Mouse (Mus musculus): Measurements from ENCODE around the gene Opcml.

The Opcml gene

DNA sequence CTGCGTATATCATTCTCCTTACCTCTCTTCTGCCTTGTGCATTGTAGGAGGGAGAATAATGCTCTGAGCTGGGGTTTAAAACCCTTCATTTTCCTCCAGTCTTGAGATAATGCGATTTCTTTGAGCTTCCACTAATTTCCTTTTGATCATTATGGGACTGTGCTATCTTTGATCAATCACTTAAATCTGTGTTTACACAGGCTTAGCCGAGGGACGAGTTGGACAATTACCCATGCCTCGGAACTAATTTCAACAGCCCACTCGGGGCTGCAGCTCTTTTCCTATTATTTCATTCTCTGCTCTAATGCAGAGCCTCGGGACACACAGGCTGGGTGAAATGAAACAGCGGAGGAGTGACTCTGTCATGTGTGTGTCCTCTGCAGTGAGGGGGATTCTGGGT, 220.9 kb downstream of the Opcml start:
- CTCF ChIA-PET = no interaction called here

DNA sequence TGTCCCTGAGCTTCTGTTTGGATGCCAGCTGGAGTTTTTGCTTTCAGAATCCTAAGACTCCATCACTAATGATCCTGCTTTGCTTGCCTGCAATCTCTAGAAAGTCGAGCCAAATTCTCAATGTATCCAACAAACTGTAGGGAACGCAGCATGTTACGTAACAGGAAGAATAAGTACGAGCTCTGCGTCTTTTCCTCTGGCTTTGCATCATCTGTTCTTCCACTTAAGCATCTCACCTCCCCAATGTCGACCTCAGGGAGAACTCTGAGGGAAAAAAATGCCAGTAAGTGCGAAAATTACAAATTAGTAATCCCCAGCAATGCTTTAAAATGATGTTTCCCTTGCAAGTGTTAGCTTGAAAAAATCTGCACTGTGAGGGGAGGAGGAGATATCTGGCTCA, 222.1 kb downstream of the Opcml start:
- CTCF ChIA-PET = no interaction called here

GRCm38 (mm10) chr9:28013192-28013591, 222.6 kb downstream of the Opcml start:
- CTCF ChIA-PET = no interaction called here

- CTCF ChIA-PET = no interaction called here
Observed at GRCm38 (mm10) chr9:28028156-28028555, 237.6 kb downstream of the Opcml start.

DNA sequence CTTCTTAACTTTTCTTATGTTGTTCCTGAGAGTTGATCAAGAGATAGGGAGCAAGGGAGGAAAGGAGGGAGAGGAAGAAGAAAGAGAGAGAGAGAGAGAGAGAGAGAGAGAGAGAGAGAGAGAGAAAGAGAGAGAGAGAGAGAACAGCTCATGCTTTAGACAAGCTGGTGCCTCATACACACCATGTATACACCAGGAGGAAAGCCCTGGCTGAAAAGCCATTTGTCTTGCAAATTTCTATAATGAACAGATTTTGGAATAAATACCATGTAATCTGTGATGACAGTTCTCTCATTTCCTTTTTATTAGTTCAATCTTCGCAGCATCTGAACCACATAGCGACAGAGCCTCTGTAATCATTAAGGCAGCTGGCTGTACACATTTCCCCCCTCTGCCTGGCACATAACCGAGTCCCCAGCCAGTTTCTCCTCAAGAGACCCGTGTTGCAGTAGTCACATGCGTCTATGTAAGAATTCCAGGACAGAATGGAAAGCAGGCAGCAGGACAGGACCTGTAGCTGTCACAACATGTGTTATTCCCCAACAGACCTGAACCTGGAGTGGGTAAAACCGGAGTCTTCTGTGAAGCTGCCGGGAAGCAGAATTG, 238.3 kb downstream of the Opcml start:
- CTCF ChIA-PET = no interaction called here

- CTCF ChIA-PET = no interaction called here
Observed at GRCm38 (mm10) chr9:28049157-28049556, 258.6 kb downstream of the Opcml start.

- CTCF ChIA-PET = no interaction called here
Observed at GRCm38 (mm10) chr9:28057171-28057845, 266.7 kb downstream of the Opcml start.

GRCm38 (mm10) chr9:28065126-28065525, 274.6 kb downstream of the Opcml start:
- CTCF ChIA-PET = no interaction called here

DNA sequence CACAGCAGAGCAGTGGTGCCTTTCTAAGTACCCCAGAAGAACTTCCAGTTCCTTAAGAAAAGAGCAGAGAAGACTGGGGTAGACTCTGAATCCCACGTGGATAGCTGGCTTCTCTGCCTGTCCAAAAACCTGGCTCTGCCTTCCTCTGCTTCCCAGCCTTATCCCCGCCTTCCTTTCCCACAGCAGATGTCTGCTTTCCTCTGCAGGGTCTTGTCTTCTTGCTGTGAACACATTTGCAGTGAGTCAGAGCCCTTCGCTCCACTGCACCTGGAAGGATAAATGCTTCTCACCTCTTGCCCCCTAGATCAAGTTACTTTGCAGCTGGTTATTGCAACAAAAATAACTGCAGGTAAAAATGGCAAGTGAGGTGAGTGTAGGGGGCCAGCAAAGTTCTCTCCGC, 290.1 kb downstream of the Opcml start:
- CTCF ChIA-PET = interaction anchor here (0.8 kb wide), 1 partner anchor 21 kb away, joined by 3 read pairs; no protein-coding TSS in a partner anchor

DNA sequence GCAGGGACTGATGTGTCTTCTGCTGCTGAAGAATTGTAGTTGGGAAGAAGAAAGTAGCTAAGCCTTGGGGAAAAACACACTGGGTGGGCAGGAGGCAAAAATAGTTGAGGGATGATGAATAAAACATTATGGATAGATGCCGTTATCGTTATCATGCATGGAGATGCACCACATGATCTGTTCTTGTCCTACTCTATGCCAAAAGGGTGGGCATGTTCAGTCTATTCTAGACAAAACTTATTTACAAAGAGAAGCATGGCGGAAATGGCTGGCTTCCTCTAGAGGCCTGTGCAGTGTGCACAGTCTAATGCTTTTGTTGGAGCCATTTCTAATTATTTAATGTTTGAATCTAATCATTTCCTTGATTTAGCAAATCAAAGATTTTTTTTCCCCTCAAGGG, 293.2 kb downstream of the Opcml start:
- CTCF ChIA-PET = no interaction called here

GRCm38 (mm10) chr9:28084273-28084726, 293.7 kb downstream of the Opcml start:
- CTCF ChIA-PET = no interaction called here

- CTCF ChIA-PET = no interaction called here
Observed at GRCm38 (mm10) chr9:28091395-28091794, 300.8 kb downstream of the Opcml start.

- CTCF ChIA-PET = no interaction called here
Observed at GRCm38 (mm10) chr9:28094722-28095121, 304.1 kb downstream of the Opcml start.

DNA sequence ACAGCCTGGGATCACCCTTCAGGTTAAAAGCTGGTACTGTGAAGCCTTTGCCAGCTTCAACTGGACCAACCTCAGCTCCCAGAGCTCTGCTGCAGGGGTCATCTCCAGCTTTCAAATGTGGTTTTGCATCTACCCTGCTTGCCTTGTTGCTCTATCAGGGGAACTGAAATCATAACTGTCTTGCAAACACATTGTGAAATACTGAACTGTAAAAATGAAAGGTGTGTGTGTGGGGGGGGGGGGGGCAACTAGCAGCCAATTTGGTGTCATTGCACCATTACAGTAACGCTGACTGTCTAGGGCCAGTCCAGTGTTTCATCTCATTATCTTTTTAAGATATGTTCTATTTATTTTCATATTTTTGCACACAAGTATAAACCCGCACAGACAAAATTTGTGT, 305.6 kb downstream of the Opcml start:
- CTCF ChIA-PET = no interaction called here

DNA sequence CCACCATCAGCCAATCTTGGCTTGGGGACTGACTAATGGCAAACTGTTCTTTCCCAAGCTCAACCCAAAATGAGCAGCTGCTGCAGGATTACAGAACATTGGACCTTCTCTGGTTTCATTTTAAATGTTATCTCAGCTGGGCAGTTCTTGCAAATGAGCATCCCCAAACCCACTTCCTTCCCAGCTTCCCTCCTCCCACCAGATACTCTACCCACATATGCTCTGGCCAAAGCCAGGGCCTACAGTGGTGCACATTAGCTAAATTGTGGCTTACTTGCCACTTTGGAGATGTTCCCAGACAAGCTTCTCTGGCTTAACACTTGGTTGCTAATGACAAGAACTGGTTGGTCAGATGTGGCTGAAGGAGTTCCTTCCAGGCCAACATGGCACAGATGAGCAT, 311.4 kb downstream of the Opcml start:
- CTCF ChIA-PET = interaction anchor here (0.6 kb wide), 1 partner anchor 21 kb away, joined by 3 read pairs; no protein-coding TSS in a partner anchor

DNA sequence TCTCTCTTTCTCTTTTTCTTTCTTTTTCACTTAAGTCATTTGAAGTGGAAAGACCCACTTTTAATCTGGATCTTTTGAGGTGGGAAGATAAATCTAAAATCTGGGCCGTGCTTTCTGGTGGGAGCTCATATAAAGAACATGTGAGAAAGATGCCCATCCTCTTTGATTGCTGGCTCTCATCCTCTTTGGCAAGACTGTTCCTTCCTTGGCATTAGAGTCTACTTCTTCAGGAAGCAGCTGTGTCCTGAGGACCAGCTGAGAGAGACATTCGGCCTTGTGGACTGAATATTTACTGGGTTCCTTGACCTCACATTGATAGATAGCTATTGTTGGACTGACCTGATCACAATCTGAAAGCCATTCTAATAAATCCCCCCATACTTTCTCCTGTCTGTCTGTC, 331.3 kb downstream of the Opcml start:
- CTCF ChIA-PET = no interaction called here

DNA sequence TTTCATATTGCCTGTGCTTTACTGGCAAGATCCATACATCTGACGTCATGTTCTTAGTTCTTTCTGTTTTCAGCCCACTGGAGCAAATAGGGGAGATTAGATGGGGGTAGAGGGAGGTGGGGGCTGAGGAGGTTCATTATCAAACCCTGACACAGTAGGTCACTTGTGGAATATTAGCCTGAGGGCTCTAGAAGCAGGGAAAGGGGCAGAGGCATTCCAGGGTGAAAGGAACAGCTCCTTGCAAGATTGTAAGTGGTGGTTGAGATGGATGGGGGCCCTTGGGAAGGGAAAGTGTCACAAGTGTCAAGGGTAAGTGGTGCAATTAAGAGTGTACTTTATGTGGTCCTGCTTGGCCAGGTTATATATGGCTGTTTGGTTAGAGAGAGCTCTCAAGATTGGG, 338.2 kb downstream of the Opcml start:
- CTCF ChIA-PET = no interaction called here

DNA sequence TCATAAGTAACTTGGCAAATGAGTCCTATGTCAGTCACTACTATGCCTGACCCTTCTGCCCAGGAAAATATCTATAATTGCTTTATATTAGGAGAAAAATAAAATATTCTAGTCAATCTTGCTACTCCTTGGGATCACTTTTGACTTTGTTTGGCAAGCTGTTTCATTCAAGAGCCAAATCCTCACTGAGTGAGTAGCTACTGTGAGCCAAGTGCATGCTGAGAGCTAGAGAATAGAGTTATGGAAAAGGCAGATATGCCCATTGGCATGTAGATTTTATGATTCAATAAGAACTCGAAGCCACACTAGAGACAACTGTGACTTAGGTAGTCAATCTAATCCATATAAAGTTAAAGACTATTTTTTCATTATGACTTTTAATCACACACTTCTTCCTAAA, 340.9 kb downstream of the Opcml start:
- CTCF ChIA-PET = no interaction called here

DNA sequence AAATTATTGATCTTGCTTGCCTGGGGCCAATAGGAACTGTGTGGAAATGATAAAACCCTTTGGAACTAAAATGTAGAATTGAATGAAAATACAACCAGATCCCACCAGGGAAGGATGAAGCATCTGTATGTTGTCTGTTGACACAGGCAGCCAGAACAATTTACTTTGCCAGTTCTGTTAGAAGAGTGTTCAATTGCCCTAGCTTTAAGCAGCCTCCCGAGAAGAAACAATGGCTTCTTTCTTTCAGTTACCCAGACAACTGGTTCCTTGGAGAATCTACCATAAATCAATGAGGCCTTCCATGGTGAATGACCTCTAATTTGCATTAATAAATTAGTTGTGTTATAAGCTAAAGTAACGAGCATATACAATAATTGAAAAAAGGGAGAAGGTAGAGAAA, 346.0 kb downstream of the Opcml start:
- CTCF ChIA-PET = no interaction called here

- CTCF ChIA-PET = no interaction called here
Observed at GRCm38 (mm10) chr9:28139957-28140597, 349.5 kb downstream of the Opcml start.

DNA sequence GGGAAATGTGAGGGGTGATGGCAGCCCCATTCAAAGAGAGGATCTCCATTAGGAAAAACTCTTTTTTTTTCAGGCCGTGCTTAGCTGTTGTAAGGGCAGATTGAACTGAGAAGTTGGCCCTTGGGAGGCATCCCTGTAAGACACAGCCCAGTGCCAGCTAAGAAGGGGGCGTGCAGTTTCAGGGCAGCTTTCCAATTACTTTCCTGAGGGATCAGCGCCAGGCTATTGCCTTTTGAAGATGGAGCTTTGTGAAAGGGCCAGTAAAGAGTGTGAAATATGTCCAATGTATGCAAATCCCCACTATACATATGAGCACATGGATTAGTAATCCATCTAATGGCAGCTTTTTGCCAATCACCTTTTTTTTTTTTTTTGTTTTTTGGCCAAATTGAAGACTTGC, 358.9 kb downstream of the Opcml start:
- CTCF ChIA-PET = no interaction called here

GRCm38 (mm10) chr9:28153748-28154147, 363.2 kb downstream of the Opcml start:
- CTCF ChIA-PET = no interaction called here

- CTCF ChIA-PET = no interaction called here
Observed at GRCm38 (mm10) chr9:28157092-28157491, 366.5 kb downstream of the Opcml start.

DNA sequence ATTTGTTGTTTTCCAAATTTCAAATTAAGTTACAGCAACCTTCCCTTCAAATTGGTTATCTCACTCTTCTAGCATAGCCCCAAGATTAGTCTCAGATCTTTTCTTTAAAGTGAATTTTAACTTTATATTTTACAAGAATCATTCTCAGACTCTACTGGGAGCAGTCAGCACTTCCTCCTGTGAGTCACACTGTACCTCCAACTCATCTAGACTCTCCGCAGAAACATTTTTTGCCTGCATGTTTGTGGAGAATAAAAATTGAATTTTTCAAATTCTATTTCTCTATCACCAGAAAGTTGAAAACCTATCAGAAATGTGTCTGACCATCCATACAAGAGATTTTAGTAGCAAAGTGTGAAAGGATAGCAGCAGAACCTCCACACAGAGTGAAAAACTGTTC, 370.4 kb downstream of the Opcml start:
- CTCF ChIA-PET = no interaction called here
